Mouse (Mus musculus) spleen, adult 2 months (tissue): Measurements from ENCODE around the gene Slc16a11. TPM values are rescaled to one million over a fixed set of nuclear protein-coding genes. Genes with fewer than 3 reads are reported as not detected.

ENCODE experiments used
- DNase-seq, 2 experiments: peaks; one replicate each; pipeline versions ENCODE4 v3.0.0 to v3.0.0-alpha.2; 2012 to 2021; ENCODE audit warnings: low spot score in 2 of 2, low read depth in 1 of 2
- H3K27ac ChIP-seq: fragments of 200-500 bp; 2 replicates; pipeline ENCODE4 v1.5.1; 2012; ENCODE audit warnings: low read length, inconsistent platforms; ENCODE audit not compliant: insufficient read depth
- H3K27me3 ChIP-seq: fragments of 200-500 bp; 2 replicates; pipeline ENCODE4 v1.6.1; 2012; ENCODE audit warnings: mild to moderate bottlenecking, moderate library complexity, low read length, inconsistent platforms; ENCODE audit not compliant: control insufficient read depth, insufficient read depth
- H3K36me3 ChIP-seq: fragments of 200-500 bp; 2 replicates; pipeline ENCODE4 v1.6.1; 2012; ENCODE audit warnings: mild to moderate bottlenecking, low read length, inconsistent platforms; ENCODE audit not compliant: control insufficient read depth, insufficient read depth
- H3K4me1 ChIP-seq: fragments of 200-500 bp; 2 replicates; pipeline ENCODE4 v1.6.1; 2011; ENCODE audit warnings: inconsistent platforms; ENCODE audit not compliant: control insufficient read depth, insufficient read depth, insufficient read length
- H3K4me3 ChIP-seq: fragments of 200-500 bp; 2 replicates; pipeline ENCODE4 v1.5.1; 2011; ENCODE audit warnings: mild to moderate bottlenecking, inconsistent platforms; ENCODE audit not compliant: insufficient read depth, insufficient read length; ENCODE audit errors: extremely low read depth
- CTCF ChIP-seq: fragments of 200-500 bp; IDR thresholded peaks from 2 replicates; pipeline ENCODE4 v1.5.1; 2011; ENCODE audit warnings: mild to moderate bottlenecking, inconsistent platforms; ENCODE audit not compliant: insufficient read depth, insufficient read length, insufficient replicate concordance; ENCODE audit errors: extremely low read depth
- POLR2A ChIP-seq: fragments of 200-500 bp; IDR thresholded peaks from 2 replicates; pipeline ENCODE4 v1.6.1; 2011; ENCODE audit warnings: low read depth, low read length, inconsistent platforms
- WGBS: fragments of 180-500 bp; shearing (Covaris S2); methylation state at CpG from one replicate; pipeline ENCODE4 v1.1.7; 2018; 5-methylcytosine and 5-hydroxymethylcytosine counted together
- polyA plus RNA-seq: library from polyadenylated mRNA; depleted of rRNA; stranded (reverse); fragments of >200 nt; gene quantifications from 2 replicates; pipeline ENCODE4 v1.2.3, GENCODE M21; 2012

Slc16a11 gene
- polyA plus RNA-seq, 1 experiment = 0.32 TPM

GRCm38 (mm10) chr11:70223724-70224123 is 11.2 kb downstream of the Slc16a11 start:
- Histone ChIP-seq H3K4me3 (no peak overlapping the region), H3K4me1 (peaks cover 6% of the 10 kb centered on the region; the same call in 1 of the 2 replicates), H3K36me3 (no peaks in the 10 kb centered on the region), H3K27ac (no peak overlapping the region; the same call in 1 of the 2 replicates), H3K27me3 (no peaks in the 10 kb centered on the region)
- no peak for TF ChIP-seq CTCF
- WGBS = 23% methylated on average over 9 of the region's 9 CpGs
- no peak for DNase-seq

GRCm38 (mm10) chr11:70225798-70226601 is 13.4 kb downstream of the Slc16a11 start:
- Histone ChIP-seq H3K27ac (no peak overlapping the region), H3K27me3 (no peaks in the 10 kb centered on the region), H3K36me3 (no peaks in the 10 kb centered on the region), H3K4me3 (no peak overlapping the region), H3K4me1 (peaks cover 7% of the 10 kb centered on the region; the same call in 1 of the 2 replicates)
- no peak for DNase-seq
- WGBS = 76% methylated on average over 27 of the region's 27 CpGs
- TF ChIP-seq POLR2A (no peak), CTCF (no peak)

- H3K4me3 ChIP-seq = no peak overlapping the region
- H3K27ac ChIP-seq = no peak overlapping the region
- TF ChIP-seq POLR2A (no peak), CTCF (no peak)
- no peaks in the 10 kb centered on the region for H3K36me3 ChIP-seq
- H3K27me3 ChIP-seq = no peaks in the 10 kb centered on the region
- H3K4me1 ChIP-seq = peaks cover 7% of the 10 kb centered on the region; the same call in 1 of the 2 replicates
- DNase-seq = no peak
- WGBS = 80% methylated on average over 18 of the region's 18 CpGs
These were observed 14.0 kb downstream of the Slc16a11 start for GRCm38 (mm10) chr11:70226602-70226890.

GRCm38 (mm10) chr11:70227126-70227525 is 14.6 kb downstream of the Slc16a11 start:
- DNase-seq = no peak
- Histone ChIP-seq H3K27ac (no peak overlapping the region), H3K4me1 (peaks cover 7% of the 10 kb centered on the region; the same call in 1 of the 2 replicates), H3K36me3 (no peaks in the 10 kb centered on the region), H3K4me3 (no peak overlapping the region), H3K27me3 (no peaks in the 10 kb centered on the region)
- whole genome bisulfite sequencing = 69% methylated on average over 5 of the region's 5 CpGs
- TF ChIP-seq CTCF = no peak
- TF ChIP-seq POLR2A = no peak

GRCm38 (mm10) chr11:70227661-70228245 is 15.2 kb downstream of the Slc16a11 start:
- TF ChIP-seq POLR2A (no peak), CTCF (no peak)
- H3K27ac ChIP-seq = no peak overlapping the region
- WGBS = 87% methylated on average over 4 of the region's 4 CpGs
- DNase-seq = no peak
- H3K4me3 ChIP-seq = no peak overlapping the region
- no peaks in the 10 kb centered on the region for H3K36me3 ChIP-seq
- peaks cover 7% of the 10 kb centered on the region; the same call in 1 of the 2 replicates for H3K4me1 ChIP-seq
- no peaks in the 10 kb centered on the region for H3K27me3 ChIP-seq

- TF ChIP-seq POLR2A = no peak
- no peak for TF ChIP-seq CTCF
- H3K27me3 ChIP-seq = no peaks in the 10 kb centered on the region
- 2% methylated on average over 19 of the region's 19 CpGs for WGBS
- H3K36me3 ChIP-seq = no peaks in the 10 kb centered on the region
- H3K27ac ChIP-seq = peak overlapping the region; percentile 16; the same call in 1 of the 2 replicates
- peak overlapping the region; percentile 40; the same call in 1 of the 2 replicates for H3K4me3 ChIP-seq
- H3K4me1 ChIP-seq = peaks cover 5% of the 10 kb centered on the region; the same call in 1 of the 2 replicates
- DNase-seq = peak; percentile 75 to 82
These were observed 16.3 kb downstream of the Slc16a11 start for GRCm38 (mm10) chr11:70228828-70229227.
